Mouse (Mus musculus): ENCODE data around the gene Ankrd27.

- TF ChIP-seq POLR2A (IDR thresholded peaks at IDR 0.05; ENCODE audit: control insufficient read depth, extremely low read depth, insufficient read depth, low read length, poor library complexity) (no peak), CTCF (IDR thresholded peaks at IDR 0.05; ENCODE audit: borderline replicate concordance, control insufficient read depth, extremely low read depth, insufficient read depth, low read length, poor library complexity) (no peak)
Measured at GRCm38 (mm10) chr7:35556205-35556603, 29.8 kb upstream of the Ankrd27 start, which contains the start of gene Nudt19.
